Mouse (Mus musculus) forebrain, embryonic 14.5 days (tissue): ENCODE data around the gene Drap1. TPM values are rescaled to one million over a fixed set of nuclear protein-coding genes. Genes with fewer than 3 reads are reported as not detected.

Experiments used
- ATAC-seq: fragments of 200-750 bp; cut with Nextera tagmentation; 2 replicates; pipeline ENCODE4 v1.8.0; 2017; ENCODE audit warnings: mild to moderate bottlenecking, moderate library complexity
- DNase-seq: peaks from one replicate; pipeline ENCODE4 v3.0.0-alpha.2; 2015; ENCODE audit warnings: low spot score
- H3K27ac ChIP-seq: fragments of 300-500 bp; sonication (generic); 2 replicates; pipeline ENCODE4 v1.5.1; 2014; ENCODE audit warnings: low read depth, mild to moderate bottlenecking, control low read depth, low read length, moderate library complexity
- H3K27me3 ChIP-seq: fragments of 300-500 bp; sonication (generic); replicated peaks from 2 replicates; pipeline ENCODE4 v1.6.1; 2014; ENCODE audit warnings: low read length, control low read depth, mixed read lengths; ENCODE audit not compliant: control insufficient read depth, insufficient read depth
- H3K36me3 ChIP-seq: fragments of 300-500 bp; sonication (generic); 2 replicates; pipeline ENCODE4 v1.6.1; 2014; ENCODE audit warnings: low read length, control low read depth; ENCODE audit not compliant: control insufficient read depth, insufficient read depth
- H3K4me1 ChIP-seq: fragments of 300-500 bp; sonication (generic); 2 replicates; pipeline ENCODE4 v1.6.1; 2014; ENCODE audit warnings: antibody characterized with exemption, low read length, control low read depth; ENCODE audit not compliant: control insufficient read depth, insufficient read depth
- H3K4me2 ChIP-seq: fragments of 300-500 bp; sonication (generic); 2 replicates; pipeline ENCODE4 v1.6.1; 2014; ENCODE audit warnings: mild to moderate bottlenecking, control low read depth, low read length
- H3K4me3 ChIP-seq: fragments of 300-500 bp; sonication (generic); 2 replicates; pipeline ENCODE4 v1.5.1; 2014; ENCODE audit warnings: low read depth, low read length, control low read depth
- H3K9ac ChIP-seq: fragments of 300-500 bp; sonication (generic); 2 replicates; pipeline ENCODE4 v1.6.1; 2014; ENCODE audit warnings: mild to moderate bottlenecking, low read length, control low read depth, moderate library complexity
- H3K9me3 ChIP-seq: fragments of 300-500 bp; sonication (generic); replicated peaks from 2 replicates; pipeline ENCODE4 v1.6.1; 2016; ENCODE audit warnings: low read length, control low read depth, mixed read lengths; ENCODE audit not compliant: control insufficient read depth
- WGBS: fragments of 180-500 bp; shearing (Covaris S2); extraction: QIAGEN DNeasy Blood & Tissue Kit; methylation state at CpG from one replicate; pipeline ENCODE4 v1.1.7; 2014; 5-methylcytosine and 5-hydroxymethylcytosine counted together
- polyA plus RNA-seq: library from polyadenylated mRNA; unstranded; fragments of >200 nt; fragmentation: Nextera tagmentation; extraction: Ambion mirVana; gene quantifications from 2 replicates; pipeline ENCODE4 v1.2.1, GENCODE M21; 2014

Drap1 gene
- polyA plus RNA-seq, 1 experiment from 2014 or later, result 255 TPM

DNA sequence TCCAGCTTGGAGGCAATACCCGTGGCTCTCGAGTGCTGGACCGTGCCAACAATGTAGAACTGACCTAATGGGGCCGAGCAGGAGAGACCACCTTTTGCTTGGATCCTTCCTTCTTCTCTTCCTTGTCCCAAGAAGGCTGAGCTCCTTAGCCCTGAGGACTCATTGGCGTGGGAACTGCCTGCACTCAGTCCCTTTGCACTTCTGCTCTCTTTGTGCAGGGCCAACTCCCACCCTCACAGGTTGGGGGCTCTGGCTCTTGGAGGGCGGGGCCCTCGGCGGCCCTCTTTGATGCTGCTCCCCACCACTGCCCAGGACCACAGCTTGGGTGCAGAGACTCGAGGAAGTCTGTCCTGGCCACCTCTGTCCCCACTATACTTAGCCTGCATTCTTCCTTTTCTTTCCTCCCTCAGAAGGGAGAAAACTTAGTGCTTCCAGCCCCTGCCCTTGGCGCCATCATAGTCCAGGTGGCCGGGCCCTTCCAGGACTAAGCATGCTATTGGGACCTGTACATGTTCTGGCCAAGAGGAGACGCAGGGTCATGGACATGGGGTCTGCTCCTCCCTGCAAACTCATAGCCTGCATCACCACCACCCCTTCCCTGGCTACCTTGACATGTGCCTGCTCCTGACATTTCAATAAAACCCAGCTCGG, 2.0 kb upstream of the Drap1 start:
- no peak for ATAC-seq
- H3K27me3 ChIP-seq, result no peaks in the 10 kb centered on the region
- H3K27ac ChIP-seq, result no peak overlapping the region
- no peak overlapping the region for H3K9ac ChIP-seq
- peaks cover 22% of the 10 kb centered on the region for H3K36me3 ChIP-seq
- peak overlapping the region; percentile 88; the same call in 1 of the 2 replicates for H3K4me3 ChIP-seq
- DNase-seq, result no peak
- H3K9me3 ChIP-seq, result no peaks in the 10 kb centered on the region
- WGBS, result 91% methylated on average over 13 of the region's 13 CpGs
- H3K4me2 ChIP-seq, result peak overlapping the region; percentile 82; the same call in 1 of the 2 replicates
- H3K4me1 ChIP-seq, result peaks cover 16% of the 10 kb centered on the region

DNA sequence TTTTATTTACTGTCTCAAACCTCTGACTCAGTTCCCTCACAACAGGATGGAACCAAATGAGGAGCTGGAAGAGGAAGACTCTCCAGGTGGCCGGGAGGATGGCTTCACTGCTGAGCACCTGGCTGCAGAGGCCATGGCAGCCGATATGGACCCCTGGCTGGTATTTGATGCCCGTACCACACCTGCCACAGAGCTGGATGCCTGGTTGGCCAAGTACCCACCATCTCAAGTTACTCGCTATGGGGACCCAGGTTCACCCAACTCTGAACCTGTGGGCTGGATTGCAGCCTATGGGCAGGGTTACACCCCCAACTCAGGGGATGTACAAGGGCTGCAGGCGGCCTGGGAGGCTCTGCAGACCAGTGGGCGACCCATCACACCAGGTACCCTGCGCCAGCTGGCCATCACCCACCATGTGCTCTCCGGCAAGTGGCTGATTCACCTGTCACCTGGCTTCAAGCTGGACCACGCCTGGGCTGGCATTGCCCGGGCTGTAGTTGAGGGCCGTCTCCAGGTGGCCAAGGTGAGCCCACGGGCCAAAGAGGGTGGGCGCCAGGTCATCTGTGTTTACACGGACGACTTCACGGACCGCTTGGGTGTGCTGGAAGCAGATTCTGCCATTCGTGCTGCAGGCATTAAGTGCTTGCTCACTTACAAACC, 1.3 kb upstream of the Drap1 start:
- H3K4me3 ChIP-seq, result peak overlapping the region; percentile 88
- H3K9me3 ChIP-seq, result no peaks in the 10 kb centered on the region
- peak overlapping the region; percentile 82 for H3K4me2 ChIP-seq
- H3K27me3 ChIP-seq, result no peaks in the 10 kb centered on the region
- no peak for DNase-seq
- no peak for ATAC-seq
- peaks cover 16% of the 10 kb centered on the region for H3K4me1 ChIP-seq
- peaks cover 28% of the 10 kb centered on the region for H3K36me3 ChIP-seq
- peak overlapping the region; percentile 94 for H3K9ac ChIP-seq
- WGBS, result 90% methylated on average over 18 of the region's 18 CpGs
- peak overlapping the region; percentile 89; the same call in 1 of the 2 replicates for H3K27ac ChIP-seq

DNA sequence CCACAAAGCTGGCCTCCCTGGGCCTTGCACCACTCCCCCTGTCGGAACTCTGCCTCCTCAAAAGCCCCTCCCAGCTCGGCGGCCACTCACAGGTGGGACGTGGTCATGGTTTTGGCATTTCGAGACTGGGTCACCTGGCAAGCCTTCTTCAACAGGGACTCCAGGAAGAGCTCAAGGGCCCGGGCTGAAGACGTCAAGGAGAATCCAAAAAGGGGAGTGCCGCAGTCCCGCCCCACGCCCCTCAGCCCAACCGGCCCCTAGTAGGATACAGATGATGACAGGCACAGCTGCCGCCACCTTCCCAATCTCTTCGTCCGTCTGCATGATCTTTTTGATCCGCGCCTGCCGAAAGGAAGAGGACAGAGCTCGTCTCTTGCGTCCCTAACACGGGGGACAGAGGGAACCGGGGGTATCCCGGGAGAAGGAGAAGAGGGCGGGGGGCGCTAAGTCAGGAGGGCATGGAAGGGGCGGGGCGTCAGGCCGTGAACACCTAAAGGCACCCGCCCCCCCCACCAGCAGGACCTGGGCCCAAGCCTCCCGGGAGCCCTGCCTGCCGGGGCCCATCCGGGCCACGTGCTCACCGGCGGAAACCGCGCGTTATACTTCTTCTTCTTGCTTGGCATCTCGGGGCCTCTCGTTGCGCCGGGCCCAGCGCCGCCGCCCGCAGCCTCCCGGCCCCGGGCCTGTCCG, 542 bp downstream of the Drap1 start:
- peak overlapping the region; percentile 88 for H3K4me3 ChIP-seq
- H3K36me3 ChIP-seq, result peaks cover 38% of the 10 kb centered on the region
- peaks cover 16% of the 10 kb centered on the region for H3K4me1 ChIP-seq
- H3K9me3 ChIP-seq, result no peaks in the 10 kb centered on the region
- WGBS, result 0% methylated on average over 34 of the region's 48 CpGs
- no peaks in the 10 kb centered on the region for H3K27me3 ChIP-seq
- peak; percentile 71 for DNase-seq
- peak overlapping the region; percentile 84 for H3K9ac ChIP-seq
- ATAC-seq, result peak; percentile 67
- H3K27ac ChIP-seq, result peak overlapping the region; percentile 88
- H3K4me2 ChIP-seq, result peak overlapping the region; percentile 71

DNA sequence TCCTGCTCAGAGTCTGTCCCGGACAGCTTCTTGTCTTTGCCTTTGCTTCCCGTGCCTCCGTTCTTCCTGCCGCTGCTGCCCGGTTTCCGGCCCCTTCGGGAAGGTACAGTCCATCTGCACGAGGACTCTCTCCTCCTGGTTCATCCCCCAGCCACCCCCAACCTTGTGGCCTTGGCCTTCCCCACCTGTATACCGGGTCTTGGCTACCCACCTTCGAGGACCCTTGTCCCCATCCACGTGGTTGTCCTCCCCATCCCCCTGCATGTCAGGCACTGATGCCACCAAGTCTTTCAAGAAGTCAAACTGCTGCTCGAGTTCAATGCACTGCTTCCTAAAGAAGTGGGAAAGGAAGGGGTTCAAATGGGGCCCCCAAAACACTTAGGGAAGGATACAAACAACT, 1.2 kb downstream of the Drap1 start:
- H3K36me3 ChIP-seq, result peaks cover 38% of the 10 kb centered on the region

DNA sequence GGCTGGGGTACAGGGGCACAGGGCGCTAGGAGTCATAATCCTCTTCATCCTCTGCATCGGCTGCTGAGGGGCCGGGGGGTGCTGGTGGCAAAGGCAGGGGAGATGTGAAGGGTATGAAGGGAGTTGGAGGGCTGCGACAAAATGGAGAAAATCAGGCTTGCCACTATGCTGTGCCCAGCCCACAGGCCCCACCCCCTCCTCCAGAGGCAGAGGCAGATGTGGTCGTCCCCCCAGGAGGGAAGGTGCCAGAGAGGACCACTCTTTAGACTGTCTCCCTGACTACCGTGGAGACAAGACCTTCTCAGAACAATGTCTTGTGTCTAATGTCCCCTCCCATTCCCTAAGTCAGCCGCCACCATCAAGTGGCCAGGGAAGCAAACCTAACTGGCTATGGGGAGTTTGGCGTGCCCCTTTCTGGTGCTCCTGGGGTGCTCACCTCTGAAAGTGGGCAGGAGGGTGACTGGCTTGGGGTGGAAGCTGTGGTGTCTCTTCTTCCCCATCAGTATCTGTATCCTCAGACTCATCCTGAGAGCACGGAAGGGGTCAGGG, 1.8 kb downstream of the Drap1 start:
- peak overlapping the region; percentile 71 for H3K4me2 ChIP-seq
- H3K27me3 ChIP-seq, result no peaks in the 10 kb centered on the region
- H3K9me3 ChIP-seq, result no peaks in the 10 kb centered on the region
- peaks cover 38% of the 10 kb centered on the region for H3K36me3 ChIP-seq
- peak overlapping the region; percentile 84; the same call in 1 of the 2 replicates for H3K9ac ChIP-seq
- 76% methylated on average over 9 of the region's 9 CpGs for WGBS
- H3K4me3 ChIP-seq, result no peak overlapping the region
- ATAC-seq (no peak), DNase-seq (no peak)
- no peak overlapping the region for H3K27ac ChIP-seq
- H3K4me1 ChIP-seq, result peaks cover 16% of the 10 kb centered on the region

More for the DNA sequence above, 1.2 kb downstream of the Drap1 start:
- DNase-seq (no peak), ATAC-seq (no peak)
- Histone ChIP-seq H3K4me3 (peak overlapping the region; percentile 88), H3K4me2 (peak overlapping the region; percentile 71), H3K9me3 (no peaks in the 10 kb centered on the region), H3K27ac (no peak overlapping the region), H3K9ac (peak overlapping the region; percentile 84), H3K27me3 (no peaks in the 10 kb centered on the region), H3K4me1 (peaks cover 16% of the 10 kb centered on the region)
- WGBS, result 68% methylated on average over 12 of the region's 12 CpGs

DNA sequence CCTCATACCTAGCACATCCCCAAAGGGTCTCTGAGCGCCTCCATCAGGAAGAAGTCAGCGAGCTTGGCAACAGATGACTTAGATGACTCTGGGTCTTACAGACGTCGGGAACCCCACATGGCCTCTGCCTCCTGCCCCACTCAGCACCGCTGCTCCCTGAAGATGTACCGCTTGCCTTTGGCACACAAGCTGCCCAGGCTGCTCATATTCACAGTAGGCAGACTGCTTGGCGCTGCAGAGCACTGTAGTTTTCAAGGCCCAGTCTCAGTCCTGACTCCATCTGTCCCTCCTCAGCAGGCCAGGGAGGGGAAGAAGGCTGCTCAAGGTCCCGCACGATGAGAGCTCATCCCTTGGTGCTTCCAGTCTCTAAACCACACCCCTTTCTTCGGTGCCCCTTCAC, 2.5 kb downstream of the Drap1 start:
- no peaks in the 10 kb centered on the region for H3K9me3 ChIP-seq
- H3K4me2 ChIP-seq, result no peak overlapping the region
- H3K9ac ChIP-seq, result no peak overlapping the region
- DNase-seq (no peak), ATAC-seq (no peak)
- peaks cover 16% of the 10 kb centered on the region for H3K4me1 ChIP-seq
- H3K4me3 ChIP-seq, result no peak overlapping the region
- WGBS, result 90% methylated on average over 10 of the region's 10 CpGs
- no peaks in the 10 kb centered on the region for H3K27me3 ChIP-seq
- peaks cover 37% of the 10 kb centered on the region for H3K36me3 ChIP-seq
- H3K27ac ChIP-seq, result no peak overlapping the region

DNA sequence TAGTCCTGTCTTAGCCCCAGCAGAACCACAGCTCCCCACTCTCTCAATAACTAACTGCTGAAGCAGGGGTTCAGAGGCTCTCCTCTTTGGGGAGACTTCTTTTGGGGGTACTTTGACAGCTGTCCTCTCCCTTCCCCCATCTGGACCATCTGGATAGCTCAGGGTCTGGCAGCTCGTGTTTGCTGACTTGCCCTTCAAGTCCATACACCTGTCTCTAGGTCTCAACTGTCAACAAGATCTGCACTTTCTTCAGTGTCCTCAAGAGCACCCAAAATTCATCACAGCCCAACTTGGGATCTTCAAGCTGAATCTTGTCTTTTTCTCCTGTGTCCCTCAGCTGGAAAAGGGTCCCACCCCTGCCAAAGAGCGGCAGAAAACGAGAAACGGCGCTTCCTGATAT, 3.0 kb downstream of the Drap1 start:
- DNase-seq, result no peak
- WGBS, result 95% methylated on average over 5 of the region's 5 CpGs
- no peaks in the 10 kb centered on the region for H3K27me3 ChIP-seq
- peaks cover 16% of the 10 kb centered on the region for H3K4me1 ChIP-seq
- peaks cover 33% of the 10 kb centered on the region for H3K36me3 ChIP-seq
- H3K9ac ChIP-seq, result no peak overlapping the region
- ATAC-seq, result no peak
- no peak overlapping the region for H3K4me2 ChIP-seq
- H3K27ac ChIP-seq, result no peak overlapping the region
- H3K9me3 ChIP-seq, result no peaks in the 10 kb centered on the region
- H3K4me3 ChIP-seq, result no peak overlapping the region

DNA sequence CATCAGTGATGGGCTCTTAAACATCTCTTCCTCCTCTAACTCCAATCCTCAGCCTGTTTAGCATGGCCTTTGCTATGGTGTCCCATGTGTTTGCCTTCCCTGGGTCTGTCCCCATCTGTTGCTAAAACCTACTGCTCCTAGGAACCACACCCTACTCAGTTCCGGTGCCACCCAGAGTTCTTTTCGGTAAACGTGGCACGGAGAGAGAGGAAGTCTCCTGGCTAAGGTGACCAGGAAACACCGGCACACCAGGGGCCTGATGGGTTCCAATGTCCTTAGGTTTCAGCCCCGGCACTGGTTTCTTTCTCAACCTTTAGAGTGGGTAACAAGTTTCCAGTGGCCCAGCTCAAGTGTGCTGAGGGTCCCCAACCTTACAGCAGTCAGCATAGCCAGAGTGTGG, 4.2 kb downstream of the Drap1 start:
- H3K36me3 ChIP-seq, result peaks cover 24% of the 10 kb centered on the region
- H3K9me3 ChIP-seq, result no peaks in the 10 kb centered on the region
- no peak overlapping the region for H3K9ac ChIP-seq
- ATAC-seq, result no peak
- H3K4me3 ChIP-seq, result no peak overlapping the region
- H3K4me1 ChIP-seq, result peaks cover 7% of the 10 kb centered on the region
- H3K27ac ChIP-seq, result no peak overlapping the region
- no peaks in the 10 kb centered on the region for H3K27me3 ChIP-seq
- no peak for DNase-seq
- WGBS, result 94% methylated on average over 6 of the region's 6 CpGs
- H3K4me2 ChIP-seq, result no peak overlapping the region
